Mouse (Mus musculus) v-Abl transformed pro-B cells (cell line): ENCODE results near the gene Fut1.

Source experiments
- in situ Hi-C, 2 experiments: fragments of 400-800 bp; cut with MboI; formaldehyde crosslinking; loops; one replicate each; pipeline ENCODE4 v1.15.1; 2025; ENCODE audit not compliant: unreplicated experiment in 2 of 2

Fut1 gene

GRCm38 (mm10) chr7:45617042-45617695 is at the start of gene Fut1:
TSS of gene Fut1 (plus strand) at chr7:45617289.
- in situ Hi-C loops, result no loop called here

GRCm38 (mm10) chr7:45567780-45568516 is 49.1 kb upstream of the Fut1 start:
- in situ Hi-C loops, result loop anchor here in 1 of 2 experiments (25.0 kb wide), 1 partner anchor 256 kb away; no protein-coding TSS in a partner anchor

- in situ Hi-C loops, result loop anchor here in 1 of 2 experiments (25.0 kb wide), 1 partner anchor 257 kb away; no protein-coding TSS in a partner anchor
Measured at GRCm38 (mm10) chr7:45568601-45569473, 48.3 kb upstream of the Fut1 start.

GRCm38 (mm10) chr7:45570103-45570741 is 46.9 kb upstream of the Fut1 start, which contains the start of gene Bcat2:
TSS of gene Bcat2 (plus strand) at chr7:45570153.
- in situ Hi-C loops, result loop anchor here in 1 of 2 experiments (25.0 kb wide), 1 partner anchor 258 kb away; no protein-coding TSS in a partner anchor

- in situ Hi-C loops, result loop anchor here in 1 of 2 experiments (25.0 kb wide), 1 partner anchor 260 kb away; no protein-coding TSS in a partner anchor
Measured at GRCm38 (mm10) chr7:45571966-45572365, 45.1 kb upstream of the Fut1 start.

GRCm38 (mm10) chr7:45573954-45574353 is 43.1 kb upstream of the Fut1 start:
- in situ Hi-C loops, result loop anchor here in 1 of 2 experiments (25.0 kb wide), 1 partner anchor 262 kb away; no protein-coding TSS in a partner anchor

GRCm38 (mm10) chr7:45574472-45575379 is 42.4 kb upstream of the Fut1 start:
- in situ Hi-C loops, result loop anchor here in 1 of 2 experiments (25.0 kb wide), 1 partner anchor 262 kb away; no protein-coding TSS in a partner anchor

- in situ Hi-C loops, result no loop called here
Measured at GRCm38 (mm10) chr7:45585923-45586322, 31.2 kb upstream of the Fut1 start.

- in situ Hi-C loops, result no loop called here
Measured at GRCm38 (mm10) chr7:45587631-45588592, 29.2 kb upstream of the Fut1 start.

- in situ Hi-C loops, result no loop called here
Measured at GRCm38 (mm10) chr7:45589173-45589572, 27.9 kb upstream of the Fut1 start.

GRCm38 (mm10) chr7:45589898-45590297 is 27.2 kb upstream of the Fut1 start:
- in situ Hi-C loops, result loop anchor here in 1 of 2 experiments (5.0 to 10.0 kb wide), 2 partner anchors 33 to 95 kb away; partner anchors contain the start of gene Ntn5

- in situ Hi-C loops, result loop anchor here in 1 of 2 experiments (5.0 to 10.0 kb wide), 2 partner anchors 34 to 94 kb away; partner anchors contain the start of gene Ntn5
Measured at GRCm38 (mm10) chr7:45590874-45591273, 26.2 kb upstream of the Fut1 start.

GRCm38 (mm10) chr7:45591880-45592279 is 25.2 kb upstream of the Fut1 start:
- in situ Hi-C loops, result loop anchor here in 1 of 2 experiments (5.0 to 10.0 kb wide), 2 partner anchors 35 to 93 kb away; partner anchors contain the start of gene Ntn5

- in situ Hi-C loops, result loop anchor here in 1 of 2 experiments (5.0 to 10.0 kb wide), 2 partner anchors 36 to 92 kb away; partner anchors contain the start of gene Ntn5
Measured at GRCm38 (mm10) chr7:45593118-45593815, 23.8 kb upstream of the Fut1 start.

GRCm38 (mm10) chr7:45595176-45595575 is 21.9 kb upstream of the Fut1 start:
- in situ Hi-C loops, result loop anchor here (5.0 to 10.0 kb wide), 2 partner anchors 33 to 90 kb away; partner anchors contain the start of gene Ntn5 (in 1 of the 2)

- in situ Hi-C loops, result loop anchor here (5.0 to 10.0 kb wide), 2 partner anchors 34 to 89 kb away; partner anchors contain the start of gene Ntn5 (in 1 of the 2)
Measured at GRCm38 (mm10) chr7:45596107-45596506, 21.0 kb upstream of the Fut1 start.
